Mouse (Mus musculus) frontal cortex, postnatal 36 days (tissue): ENCODE data around the gene Barhl2.
A peak's percentile ranks its signal among the peaks of the same experiment; 100 is the strongest.

ENCODE experiments used
- DNase-seq, 2 experiments: peaks; one replicate each; pipeline ENCODE4 v3.0.0; 2022; ENCODE audit warnings: low spot score in 2 of 2

Gene Barhl2

GRCm38 (mm10) chr5:106457986-106458476, at the start of gene Barhl2:
TSS of gene Barhl2 (minus strand) at chr5:106458166.
- DNase-seq: no peak

DNA sequence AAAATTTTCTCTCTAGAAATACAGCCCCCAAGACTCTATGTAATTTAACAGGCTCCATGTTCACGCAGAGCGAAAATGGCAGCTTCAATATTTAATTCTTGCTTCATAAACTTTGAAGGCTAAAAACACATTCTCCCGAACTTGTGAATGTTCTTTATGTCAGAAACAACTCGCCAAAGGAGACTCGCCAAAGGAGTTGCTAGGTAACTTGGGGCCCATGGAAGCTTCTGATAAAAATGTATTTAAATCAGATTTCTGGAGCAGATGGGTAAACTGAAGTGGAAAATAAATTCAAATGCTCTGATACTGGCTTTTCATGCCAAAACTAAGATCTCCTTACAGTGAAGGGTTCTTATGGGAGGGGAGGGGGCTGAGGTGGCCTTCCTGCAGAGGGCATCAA, 48.1 kb upstream of the Barhl2 start:
- peak in 1 of 2 experiments; percentile 22 for DNase-seq

GRCm38 (mm10) chr5:106502684-106503545, 44.9 kb upstream of the Barhl2 start:
- no peak for DNase-seq

- DNase-seq: no peak
Measured at GRCm38 (mm10) chr5:106502271-106502670, 44.3 kb upstream of the Barhl2 start.

DNA sequence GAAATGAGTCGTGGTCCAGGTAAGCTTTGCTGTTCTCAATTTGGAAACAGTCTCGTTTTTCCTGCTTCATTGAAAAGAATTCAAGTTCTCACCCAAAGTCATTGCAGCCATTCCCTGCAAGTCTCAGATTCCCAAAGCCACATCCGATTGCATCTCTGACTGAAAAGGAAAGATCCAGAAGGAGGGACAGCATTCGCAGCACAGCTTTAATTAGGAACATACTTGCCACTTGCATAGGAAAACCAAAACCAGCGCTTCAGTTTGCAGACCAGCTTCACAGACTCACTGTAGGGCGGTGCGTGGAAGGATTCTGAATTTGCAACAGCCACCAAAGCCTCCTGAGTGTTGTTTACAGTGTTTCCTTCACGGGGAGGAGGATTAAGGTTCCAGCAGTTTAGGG, 33.8 kb upstream of the Barhl2 start:
- no peak for DNase-seq

GRCm38 (mm10) chr5:106472105-106472500, 14.1 kb upstream of the Barhl2 start:
- DNase-seq: no peak

- DNase-seq: no peak
Measured at GRCm38 (mm10) chr5:106471235-106472104, 13.5 kb upstream of the Barhl2 start.

- no peak for DNase-seq
Measured at GRCm38 (mm10) chr5:106465129-106465790, 7.3 kb upstream of the Barhl2 start.

GRCm38 (mm10) chr5:106464336-106465128, 6.6 kb upstream of the Barhl2 start:
- no peak for DNase-seq

GRCm38 (mm10) chr5:106463661-106464191, 5.8 kb upstream of the Barhl2 start:
- no peak for DNase-seq

GRCm38 (mm10) chr5:106461913-106462312, 3.9 kb upstream of the Barhl2 start:
- no peak for DNase-seq

- no peak for DNase-seq
Measured at GRCm38 (mm10) chr5:106461431-106461830, 3.5 kb upstream of the Barhl2 start.

- DNase-seq: no peak
Measured at GRCm38 (mm10) chr5:106460535-106460934, 2.6 kb upstream of the Barhl2 start.

GRCm38 (mm10) chr5:106460001-106460511, 2.1 kb upstream of the Barhl2 start:
- no peak for DNase-seq

DNA sequence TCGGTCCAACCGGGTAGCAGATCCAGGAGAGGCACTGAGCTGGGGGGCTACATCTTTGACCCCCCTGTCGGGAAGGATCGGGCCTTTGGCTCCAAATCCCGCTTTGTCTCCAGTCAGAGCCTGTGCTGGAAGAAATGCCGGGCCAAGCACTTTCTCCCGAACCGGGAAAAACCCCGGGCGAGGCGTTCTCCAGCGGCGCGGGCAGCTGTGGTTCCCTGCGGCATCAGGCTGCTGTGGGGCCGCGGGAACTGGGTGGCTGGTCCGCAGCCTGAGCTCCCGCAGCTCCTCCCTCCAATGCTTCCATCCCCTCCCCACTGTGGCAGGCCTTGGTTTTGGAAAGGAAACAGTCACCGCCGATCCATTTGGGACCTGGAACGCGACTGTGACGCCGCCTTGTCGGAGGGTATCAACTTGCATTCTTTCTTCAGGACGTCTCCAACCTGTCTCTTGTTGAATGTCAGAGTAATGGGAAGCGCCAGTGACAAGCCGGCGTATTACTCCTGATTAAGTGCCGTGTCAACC, 1.2 kb upstream of the Barhl2 start:
- no peak for DNase-seq

DNA sequence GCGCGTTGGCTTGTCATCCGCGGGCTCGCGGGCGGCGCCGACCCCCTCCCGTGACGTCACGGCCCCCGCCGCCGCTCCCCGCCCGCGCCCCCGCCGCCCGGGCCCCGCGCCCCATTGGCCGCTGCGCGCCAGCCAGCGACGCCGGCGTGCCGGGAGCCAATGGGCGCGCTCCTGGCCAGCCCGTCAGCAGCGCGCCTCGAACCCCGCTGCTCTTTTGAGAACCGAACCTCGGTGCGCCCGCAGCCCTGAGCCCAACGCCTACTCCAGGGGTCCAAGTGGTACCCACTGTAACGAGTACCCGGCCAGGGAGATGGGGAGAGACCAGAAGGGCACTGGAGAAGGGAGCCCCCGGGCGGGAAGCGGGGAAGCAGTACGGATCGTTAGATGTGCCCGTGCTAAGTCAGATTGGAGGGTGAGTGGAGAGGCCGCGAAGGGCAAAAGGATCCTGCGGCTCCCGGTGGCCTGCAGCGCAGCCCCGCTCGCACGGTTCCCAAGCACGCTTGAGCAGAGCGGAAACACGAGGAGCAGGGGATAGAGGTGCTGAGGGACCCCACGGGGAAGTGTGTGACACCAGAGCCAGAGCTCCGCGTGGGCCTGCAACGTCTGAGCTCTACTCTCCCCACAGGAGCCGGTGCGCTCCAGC, 632 bp upstream of the Barhl2 start:
- DNase-seq: no peak

- DNase-seq: no peak
Measured at GRCm38 (mm10) chr5:106457111-106457925, 648 bp downstream of the Barhl2 start.

DNA sequence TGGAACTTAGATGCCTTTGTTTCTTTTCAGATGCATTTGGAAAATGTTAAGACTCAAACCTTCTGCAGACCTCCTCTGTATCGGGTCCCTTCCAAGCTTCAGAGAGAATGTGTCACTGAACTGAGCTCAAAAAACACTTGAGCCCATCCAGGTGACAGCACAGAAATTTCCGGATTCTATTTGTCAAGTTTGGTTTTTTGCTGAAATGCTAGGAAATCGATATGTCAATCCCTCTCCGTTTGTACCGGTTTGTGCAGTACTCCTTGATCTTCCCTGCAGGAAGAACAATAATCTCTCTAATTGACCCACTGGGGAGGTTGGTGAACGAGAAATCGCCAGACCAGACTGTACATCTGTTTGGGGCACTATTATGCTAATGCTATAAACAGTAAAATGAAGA, 2.0 kb downstream of the Barhl2 start:
- no peak for DNase-seq
